Mouse (Mus musculus): ENCODE data around the gene Cct5. TPM values are rescaled to one million over a fixed set of nuclear protein-coding genes. Genes with fewer than 3 reads are reported as not detected.

The Cct5 gene
- total and polyA plus RNA-seq, 3 experiments: 64.3 to 146 (median 131) TPM

DNA sequence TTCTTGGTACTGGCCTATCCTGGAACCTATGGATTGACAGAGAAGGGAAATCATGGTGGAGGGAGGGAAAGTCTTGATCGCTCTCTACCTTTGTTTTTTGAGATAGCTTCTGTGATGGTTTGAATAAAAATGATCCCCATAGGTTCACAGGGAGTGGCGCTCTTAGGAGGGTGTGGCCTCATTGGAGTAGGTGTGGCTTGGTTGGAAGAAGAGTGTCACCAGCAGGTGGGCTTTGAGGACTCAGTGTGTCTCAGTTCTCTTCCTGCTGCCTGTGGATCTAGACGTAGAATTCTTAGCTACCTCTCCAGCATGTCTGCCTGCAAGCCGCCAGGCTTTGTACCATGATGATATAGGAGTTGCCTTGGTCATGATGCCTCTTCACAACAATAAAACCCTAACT is 39.6 kb downstream of the Cct5 start:
- no peaks in the 10 kb centered on the region for H3K4me1 ChIP-seq (ENCODE audit: control insufficient read depth, insufficient read depth, low read length)
- 93% methylated on average over 4 of the region's 4 CpGs for WGBS
- no peak for TF ChIP-seq POLR2A (IDR thresholded peaks at IDR 0.05; ENCODE audit: insufficient read depth, low read depth, low read length)
- no peak for TF ChIP-seq CTCF (IDR thresholded peaks at IDR 0.05)
- no peak for TF ChIP-seq EP300 (IDR thresholded peaks at IDR 0.05; ENCODE audit: insufficient read depth, low read depth, low read length)
- no peaks in the 10 kb centered on the region for H3K27me3 ChIP-seq (ENCODE audit: control insufficient read depth, insufficient read depth, low read length)
- no peaks in the 10 kb centered on the region for H3K79me2 ChIP-seq (replicated peaks; ENCODE audit: control insufficient read depth, insufficient read depth, low read length)
- H3K9ac ChIP-seq (ENCODE audit: low read depth, low read length): no peak overlapping the region
- H3K27ac ChIP-seq: no peak overlapping the region
- no peak for DNase-seq
- no peaks in the 10 kb centered on the region for H3K36me3 ChIP-seq (ENCODE audit: control insufficient read depth, insufficient read depth, low read length)
- intact Hi-C loops (cut with DNase I): no loop called here
- H3K4me3 ChIP-seq: no peak overlapping the region

DNA sequence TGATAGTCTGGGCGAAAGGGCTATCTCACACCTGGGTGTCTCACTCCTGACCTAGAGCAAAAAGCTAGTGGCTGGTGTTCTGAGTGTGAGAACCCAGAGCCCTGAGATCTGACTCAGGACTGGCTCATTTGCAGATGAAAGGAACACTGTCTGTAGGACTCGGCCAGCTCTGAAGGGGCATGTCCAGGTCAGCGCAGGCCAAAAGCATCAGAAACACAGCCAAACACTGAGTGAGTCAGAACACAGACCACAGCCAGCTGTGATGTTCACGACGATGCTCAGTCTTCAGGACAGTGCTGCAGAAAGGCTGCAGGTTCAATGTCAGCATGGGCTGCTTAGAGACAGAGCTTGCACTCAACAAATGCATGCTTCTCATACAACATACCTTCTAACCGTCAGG is 40.2 kb downstream of the Cct5 start:
- no peak overlapping the region for H3K9ac ChIP-seq (ENCODE audit: low read depth, low read length)
- no peaks in the 10 kb centered on the region for H3K36me3 ChIP-seq (ENCODE audit: control insufficient read depth, insufficient read depth, low read length)
- no peaks in the 10 kb centered on the region for H3K4me1 ChIP-seq (ENCODE audit: control insufficient read depth, insufficient read depth, low read length)
- TF ChIP-seq POLR2A (IDR thresholded peaks at IDR 0.05; ENCODE audit: insufficient read depth, low read depth, low read length) (no peak), EP300 (IDR thresholded peaks at IDR 0.05; ENCODE audit: insufficient read depth, low read depth, low read length) (no peak), CTCF (IDR thresholded peaks at IDR 0.05) (no peak)
- no peak overlapping the region for H3K4me3 ChIP-seq
- no peak for DNase-seq
- WGBS: 80% methylated on average over 6 of the region's 6 CpGs
- intact Hi-C loops (cut with DNase I): no loop called here
- H3K79me2 ChIP-seq (replicated peaks; ENCODE audit: control insufficient read depth, insufficient read depth, low read length): no peaks in the 10 kb centered on the region
- H3K27ac ChIP-seq: no peak overlapping the region
- H3K27me3 ChIP-seq (ENCODE audit: control insufficient read depth, insufficient read depth, low read length): no peaks in the 10 kb centered on the region

DNA sequence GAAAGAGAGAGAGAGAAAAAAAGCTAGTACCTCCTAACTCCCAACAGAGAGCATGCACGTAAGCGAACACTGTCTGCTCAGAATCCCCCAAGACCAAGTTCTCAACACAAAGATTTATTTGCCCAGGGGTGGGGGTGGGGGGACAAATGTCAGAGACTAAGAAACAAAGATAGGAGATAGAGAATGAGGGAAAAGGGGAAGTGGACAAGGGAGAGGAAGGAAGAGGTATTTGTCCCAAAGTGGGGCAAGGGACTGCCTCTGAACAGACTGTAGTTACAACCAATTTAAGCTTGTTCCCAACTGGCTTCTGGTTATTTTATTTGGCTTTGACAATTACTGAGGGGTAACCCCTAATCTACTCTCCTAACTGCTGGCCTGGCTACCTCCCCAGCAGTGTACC is 46.7 kb downstream of the Cct5 start:
- H3K27me3 ChIP-seq (ENCODE audit: control insufficient read depth, insufficient read depth, low read length): no peaks in the 10 kb centered on the region
- H3K4me3 ChIP-seq: no peak overlapping the region
- TF ChIP-seq CTCF (IDR thresholded peaks at IDR 0.05) (no peak), POLR2A (IDR thresholded peaks at IDR 0.05; ENCODE audit: insufficient read depth, low read depth, low read length) (no peak), EP300 (IDR thresholded peaks at IDR 0.05; ENCODE audit: insufficient read depth, low read depth, low read length) (no peak)
- H3K79me2 ChIP-seq (replicated peaks; ENCODE audit: control insufficient read depth, insufficient read depth, low read length): no peaks in the 10 kb centered on the region
- intact Hi-C loops (cut with DNase I): no loop called here
- no peaks in the 10 kb centered on the region for H3K36me3 ChIP-seq (ENCODE audit: control insufficient read depth, insufficient read depth, low read length)
- H3K4me1 ChIP-seq (ENCODE audit: control insufficient read depth, insufficient read depth, low read length): no peaks in the 10 kb centered on the region
- no peak for DNase-seq
- H3K9ac ChIP-seq (ENCODE audit: low read depth, low read length): no peak overlapping the region
- WGBS: 78% methylated on average over 2 of the region's 2 CpGs
- H3K27ac ChIP-seq: no peak overlapping the region

GRCm38 (mm10) chr15:31550381-31550780 is 51.2 kb downstream of the Cct5 start:
- Histone ChIP-seq H3K9ac (ENCODE audit: low read depth, low read length) (no peak overlapping the region), H3K4me1 (ENCODE audit: control insufficient read depth, insufficient read depth, low read length) (no peaks in the 10 kb centered on the region), H3K4me3 (no peak overlapping the region), H3K27ac (no peak overlapping the region), H3K27me3 (ENCODE audit: control insufficient read depth, insufficient read depth, low read length) (no peaks in the 10 kb centered on the region), H3K36me3 (ENCODE audit: control insufficient read depth, insufficient read depth, low read length) (no peaks in the 10 kb centered on the region), H3K79me2 (replicated peaks; ENCODE audit: control insufficient read depth, insufficient read depth, low read length) (no peaks in the 10 kb centered on the region)
- TF ChIP-seq POLR2A (IDR thresholded peaks at IDR 0.05; ENCODE audit: insufficient read depth, low read depth, low read length) (no peak), EP300 (IDR thresholded peaks at IDR 0.05; ENCODE audit: insufficient read depth, low read depth, low read length) (no peak), CTCF (IDR thresholded peaks at IDR 0.05) (no peak)
- DNase-seq: no peak
- intact Hi-C loops (cut with DNase I): no loop called here
- WGBS: 69% methylated on average over 4 of the region's 4 CpGs

DNA sequence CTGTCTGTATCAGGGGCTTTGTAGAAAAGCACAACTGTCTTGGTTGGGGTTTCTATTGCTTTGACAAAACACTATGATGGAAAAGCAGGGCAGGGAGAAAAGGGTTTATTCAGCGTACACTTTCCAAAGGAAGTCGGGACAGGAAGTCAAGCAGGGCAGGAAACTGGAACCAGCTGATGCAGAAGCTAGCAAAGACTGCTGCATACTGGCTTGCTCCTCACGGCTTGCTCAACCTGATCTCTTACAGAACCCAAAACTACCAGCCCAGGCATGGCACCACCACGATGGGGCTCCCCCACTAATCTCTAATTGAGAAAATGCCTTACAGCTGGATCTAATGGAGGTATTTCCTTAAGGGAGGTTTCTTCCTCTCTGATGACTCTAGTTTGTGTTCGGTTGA is 54.2 kb downstream of the Cct5 start:
- 60% methylated on average over 5 of the region's 5 CpGs for WGBS
- H3K4me3 ChIP-seq: no peak overlapping the region
- H3K79me2 ChIP-seq (replicated peaks; ENCODE audit: control insufficient read depth, insufficient read depth, low read length): no peaks in the 10 kb centered on the region
- no peak overlapping the region for H3K9ac ChIP-seq (ENCODE audit: low read depth, low read length)
- TF ChIP-seq CTCF (IDR thresholded peaks at IDR 0.05): no peak
- no peak for TF ChIP-seq EP300 (IDR thresholded peaks at IDR 0.05; ENCODE audit: insufficient read depth, low read depth, low read length)
- no peak for TF ChIP-seq POLR2A (IDR thresholded peaks at IDR 0.05; ENCODE audit: insufficient read depth, low read depth, low read length)
- H3K27ac ChIP-seq: no peak overlapping the region
- no peak for DNase-seq
- no peaks in the 10 kb centered on the region for H3K27me3 ChIP-seq (ENCODE audit: control insufficient read depth, insufficient read depth, low read length)
- H3K36me3 ChIP-seq (ENCODE audit: control insufficient read depth, insufficient read depth, low read length): no peaks in the 10 kb centered on the region
- peaks cover 1% of the 10 kb centered on the region; the same call in 1 of the 2 replicates for H3K4me1 ChIP-seq (ENCODE audit: control insufficient read depth, insufficient read depth, low read length)
- intact Hi-C loops (cut with DNase I): no loop called here

DNA sequence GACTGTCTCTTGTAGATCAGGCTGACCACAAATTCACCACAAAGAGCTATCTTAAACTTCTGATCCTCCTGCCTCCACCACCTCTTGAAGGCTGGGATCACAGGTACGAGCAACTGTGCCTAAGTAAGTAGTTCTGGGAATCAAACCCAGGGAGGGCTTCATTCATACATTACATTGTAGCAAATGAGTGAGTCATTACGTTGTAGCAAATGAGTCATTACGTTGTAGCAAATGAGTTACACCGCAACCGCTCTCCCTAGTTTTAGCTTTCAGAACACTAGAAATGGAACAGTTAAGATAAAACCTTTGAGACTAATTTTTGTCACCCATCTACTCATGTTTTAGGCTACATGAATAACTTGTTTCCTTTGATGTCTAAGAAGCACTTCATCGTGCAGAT is 55.3 kb downstream of the Cct5 start:
- no peak overlapping the region for H3K27ac ChIP-seq
- 91% methylated on average over 6 of the region's 6 CpGs for WGBS
- no peak for DNase-seq
- no peaks in the 10 kb centered on the region for H3K79me2 ChIP-seq (replicated peaks; ENCODE audit: control insufficient read depth, insufficient read depth, low read length)
- no peak overlapping the region for H3K4me3 ChIP-seq
- no peaks in the 10 kb centered on the region for H3K36me3 ChIP-seq (ENCODE audit: control insufficient read depth, insufficient read depth, low read length)
- intact Hi-C loops (cut with DNase I): no loop called here
- peaks cover 1% of the 10 kb centered on the region; the same call in 1 of the 2 replicates for H3K4me1 ChIP-seq (ENCODE audit: control insufficient read depth, insufficient read depth, low read length)
- H3K27me3 ChIP-seq (ENCODE audit: control insufficient read depth, insufficient read depth, low read length): no peaks in the 10 kb centered on the region
- H3K9ac ChIP-seq (ENCODE audit: low read depth, low read length): no peak overlapping the region
- TF ChIP-seq CTCF (IDR thresholded peaks at IDR 0.05): no peak

Data from heart, adult 2 months (tissue).